Mouse (Mus musculus) small intestine, adult 2 months (tissue): ENCODE measurements at regions not wholly inside any gene's neighbourhood (a gene's known extent, or its start where the extent isn't known, plus 50 kb on each side); places are given as distances from the start of the nearest gene placed in this dataset.

Experiments used
- H3K27ac ChIP-seq: fragments of 200-500 bp; 2 replicates; pipeline ENCODE4 v1.5.1; 2012; ENCODE audit warnings: low read depth, low read length, control low read depth, inconsistent platforms; ENCODE audit not compliant: insufficient read depth
- H3K27me3 ChIP-seq: fragments of 200-500 bp; 2 replicates; pipeline ENCODE4 v1.6.1; 2012; ENCODE audit warnings: mild to moderate bottlenecking, moderate library complexity, low read length, inconsistent platforms; ENCODE audit not compliant: control insufficient read depth, insufficient read depth
- H3K36me3 ChIP-seq: fragments of 200-500 bp; 2 replicates; pipeline ENCODE4 v1.6.1; 2012; ENCODE audit warnings: mild to moderate bottlenecking, low read length, control low read depth, inconsistent platforms; ENCODE audit not compliant: control insufficient read depth, insufficient read depth
- H3K4me1 ChIP-seq: fragments of 200-500 bp; 2 replicates; pipeline ENCODE4 v1.6.1; 2012; ENCODE audit warnings: low read length, inconsistent platforms, mixed read lengths; ENCODE audit not compliant: control insufficient read depth, insufficient read depth, insufficient read length
- H3K4me3 ChIP-seq: fragments of 200-500 bp; 2 replicates; pipeline ENCODE4 v1.5.1; 2012; ENCODE audit warnings: low read depth, mild to moderate bottlenecking, control low read depth, inconsistent platforms, low read length, moderate library complexity
- CTCF ChIP-seq: fragments of 200-500 bp; IDR thresholded peaks from 2 replicates; pipeline ENCODE4 v1.5.1; 2012; ENCODE audit warnings: low read depth, mild to moderate bottlenecking, control low read depth, inconsistent platforms, low read length, moderate library complexity, mixed read lengths; ENCODE audit not compliant: insufficient replicate concordance, insufficient read length; ENCODE audit errors: extremely low read depth
- POLR2A ChIP-seq: fragments of 200-500 bp; IDR thresholded peaks from 2 replicates; pipeline ENCODE4 v1.6.1; 2012; ENCODE audit warnings: low read depth, mild to moderate bottlenecking, control low read depth, inconsistent platforms, low read length, moderate library complexity
- WGBS: fragments of 180-500 bp; shearing (Covaris S2); methylation state at CpG from one replicate; pipeline ENCODE4 v1.1.7; 2018; 5-methylcytosine and 5-hydroxymethylcytosine counted together

- no peak for TF ChIP-seq POLR2A
- Histone ChIP-seq H3K27me3 (no peaks in the 10 kb centered on the region), H3K4me3 (no peak overlapping the region), H3K4me1 (no peaks in the 10 kb centered on the region), H3K36me3 (no peaks in the 10 kb centered on the region), H3K27ac (no peak overlapping the region)
- 42% methylated on average over 1 of the region's 1 CpGs for WGBS
Observed at GRCm38 (mm10) chr6:93031812-93032330, 88.6 kb upstream of the Adamts9 start.

GRCm38 (mm10) chr6:93026068-93027022 lies 83.1 kb upstream of the Adamts9 start:
- no peak overlapping the region for H3K4me3 ChIP-seq
- no peaks in the 10 kb centered on the region for H3K4me1 ChIP-seq
- WGBS, result 66% methylated on average over 9 of the region's 9 CpGs
- no peaks in the 10 kb centered on the region for H3K27me3 ChIP-seq
- no peak for TF ChIP-seq CTCF
- no peak for TF ChIP-seq POLR2A
- no peaks in the 10 kb centered on the region for H3K36me3 ChIP-seq
- H3K27ac ChIP-seq, result no peak overlapping the region

- Histone ChIP-seq H3K36me3 (no peaks in the 10 kb centered on the region), H3K27ac (no peak overlapping the region), H3K4me3 (no peak overlapping the region), H3K4me1 (no peaks in the 10 kb centered on the region), H3K27me3 (no peaks in the 10 kb centered on the region)
- no peak for TF ChIP-seq POLR2A
- WGBS, result 89% methylated on average over 1 of the region's 1 CpGs
Observed at GRCm38 (mm10) chr6:93014534-93014933, 71.2 kb upstream of the Adamts9 start.

GRCm38 (mm10) chr6:93011906-93012305 lies 68.6 kb upstream of the Adamts9 start:
- no peaks in the 10 kb centered on the region for H3K27me3 ChIP-seq
- WGBS, result 78% methylated on average over 5 of the region's 5 CpGs
- H3K36me3 ChIP-seq, result no peaks in the 10 kb centered on the region
- TF ChIP-seq POLR2A (no peak), CTCF (no peak)
- no peak overlapping the region for H3K27ac ChIP-seq
- no peak overlapping the region for H3K4me3 ChIP-seq
- no peaks in the 10 kb centered on the region for H3K4me1 ChIP-seq

- H3K4me1 ChIP-seq, result no peaks in the 10 kb centered on the region
- H3K36me3 ChIP-seq, result no peaks in the 10 kb centered on the region
- WGBS, result 28% methylated on average over 3 of the region's 3 CpGs
- no peak overlapping the region for H3K27ac ChIP-seq
- TF ChIP-seq CTCF, result no peak
- no peak for TF ChIP-seq POLR2A
- H3K27me3 ChIP-seq, result no peaks in the 10 kb centered on the region
- no peak overlapping the region for H3K4me3 ChIP-seq
Observed at GRCm38 (mm10) chr6:93004587-93005240, 61.4 kb upstream of the Adamts9 start.

- no peak overlapping the region for H3K27ac ChIP-seq
- no peak for TF ChIP-seq CTCF
- TF ChIP-seq POLR2A, result no peak
- H3K4me1 ChIP-seq, result no peaks in the 10 kb centered on the region
- no peaks in the 10 kb centered on the region for H3K36me3 ChIP-seq
- no peak overlapping the region for H3K4me3 ChIP-seq
- 94% methylated on average over 5 of the region's 5 CpGs for WGBS
- H3K27me3 ChIP-seq, result no peaks in the 10 kb centered on the region
Observed at GRCm38 (mm10) chr6:93003812-93004211, 60.5 kb upstream of the Adamts9 start.

- Histone ChIP-seq H3K4me1 (no peaks in the 10 kb centered on the region), H3K36me3 (no peaks in the 10 kb centered on the region), H3K27me3 (no peaks in the 10 kb centered on the region), H3K4me3 (no peak overlapping the region), H3K27ac (no peak overlapping the region)
- TF ChIP-seq POLR2A (no peak), CTCF (no peak)
- WGBS, result 75% methylated on average over 5 of the region's 5 CpGs
Observed at GRCm38 (mm10) chr6:92993647-92994046, 50.4 kb upstream of the Adamts9 start.
